Mouse (Mus musculus) midbrain, embryonic 14.5 days (tissue): ENCODE measurements around the gene Itgb1bp1. TPM values are rescaled to one million over a fixed set of nuclear protein-coding genes. Genes with fewer than 3 reads are reported as not detected.

Source experiments
- ATAC-seq: fragments of 200-750 bp; cut with Nextera tagmentation; 2 replicates; pipeline ENCODE4 v1.8.0; 2017; ENCODE audit warnings: moderate number of reproducible peaks, moderate library complexity; ENCODE audit not compliant: low FRiP score, low TSS enrichment
- DNase-seq: peaks from one replicate; pipeline ENCODE4 v3.0.0-alpha.2; 2015
- H3K27ac ChIP-seq: fragments of 300-500 bp; sonication (generic); replicated peaks from 2 replicates; pipeline ENCODE4 v1.5.1; 2014; ENCODE audit warnings: mild to moderate bottlenecking, low read depth, low read length, moderate library complexity
- H3K27me3 ChIP-seq: fragments of 300-500 bp; sonication (generic); 2 replicates; pipeline ENCODE4 v1.6.1; 2014; ENCODE audit warnings: low read length, control low read depth, mixed read lengths; ENCODE audit not compliant: control insufficient read depth, insufficient read depth
- H3K36me3 ChIP-seq: fragments of 300-500 bp; sonication (generic); 2 replicates; pipeline ENCODE4 v1.6.1; 2014; ENCODE audit warnings: low read length, control low read depth; ENCODE audit not compliant: control insufficient read depth, insufficient read depth
- H3K4me1 ChIP-seq: fragments of 300-500 bp; sonication (generic); 2 replicates; pipeline ENCODE4 v1.6.1; 2014; ENCODE audit warnings: mild to moderate bottlenecking, antibody characterized with exemption, low read length, control low read depth; ENCODE audit not compliant: control insufficient read depth, insufficient read depth
- H3K4me2 ChIP-seq: fragments of 300-500 bp; sonication (generic); 2 replicates; pipeline ENCODE4 v1.6.1; 2014; ENCODE audit warnings: mild to moderate bottlenecking, low read length, moderate library complexity
- H3K4me3 ChIP-seq: fragments of 300-500 bp; sonication (generic); replicated peaks from 2 replicates; pipeline ENCODE4 v1.5.1; 2014; ENCODE audit warnings: low read depth, low read length
- H3K9ac ChIP-seq: fragments of 300-500 bp; sonication (generic); replicated peaks from 2 replicates; pipeline ENCODE4 v1.6.1; 2014; ENCODE audit warnings: mild to moderate bottlenecking, low read length, moderate library complexity
- H3K9me3 ChIP-seq: fragments of 300-500 bp; sonication (generic); 2 replicates; pipeline ENCODE4 v1.6.1; 2016; ENCODE audit warnings: low read length, control low read depth, mixed read lengths; ENCODE audit not compliant: control insufficient read depth
- WGBS: fragments of 180-500 bp; shearing (Covaris S2); extraction: QIAGEN DNeasy Blood & Tissue Kit; methylation state at CpG from one replicate; pipeline ENCODE4 v1.1.7; 2014; 5-methylcytosine and 5-hydroxymethylcytosine counted together
- polyA plus RNA-seq: library from polyadenylated mRNA; unstranded; fragments of >200 nt; fragmentation: Nextera tagmentation; extraction: Ambion mirVana; gene quantifications from 2 replicates; pipeline ENCODE4 v1.2.1, GENCODE M21; 2014

Itgb1bp1 gene
- polyA plus RNA-seq, 1 experiment from 2014 or later = 42.4 TPM

- peak; percentile 87 for ATAC-seq
- WGBS = 78% methylated on average over 14 of the region's 14 CpGs
- DNase-seq = peak; percentile 83
- no peaks in the 10 kb centered on the region for H3K4me1 ChIP-seq
- H3K9ac ChIP-seq = no peak overlapping the region
- no peak overlapping the region for H3K4me2 ChIP-seq
- H3K4me3 ChIP-seq = no peak overlapping the region
- H3K36me3 ChIP-seq = peaks cover 84% of the 10 kb centered on the region
- H3K9me3 ChIP-seq = no peaks in the 10 kb centered on the region
- H3K27me3 ChIP-seq = no peaks in the 10 kb centered on the region
- no peak overlapping the region for H3K27ac ChIP-seq
Measured at GRCm38 (mm10) chr12:21265946-21266783, 19.9 kb downstream of the Itgb1bp1 start.

DNA sequence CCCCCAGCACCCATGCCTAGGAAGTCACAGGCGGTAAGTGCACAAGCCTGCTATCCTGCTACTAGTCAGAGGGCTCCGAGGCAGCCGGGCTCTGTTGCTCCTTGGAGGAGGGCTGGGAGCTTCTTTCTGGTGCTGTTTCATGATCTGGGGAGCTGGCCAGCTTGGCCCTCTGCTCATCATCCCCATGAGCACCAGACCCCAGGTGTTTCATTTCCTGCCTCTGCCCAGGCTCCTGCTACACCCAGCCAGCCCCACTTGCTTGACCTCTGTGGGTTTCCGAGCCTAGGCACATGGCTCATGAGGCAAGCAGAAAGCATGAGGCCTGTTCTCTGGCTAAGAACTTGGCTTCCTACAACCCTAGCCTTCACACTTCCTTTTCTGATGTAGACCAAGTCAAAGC, 20.6 kb downstream of the Itgb1bp1 start:
- no peak overlapping the region for H3K4me2 ChIP-seq
- H3K27me3 ChIP-seq = no peaks in the 10 kb centered on the region
- H3K36me3 ChIP-seq = peaks cover 81% of the 10 kb centered on the region
- 93% methylated on average over 4 of the region's 4 CpGs for WGBS
- no peaks in the 10 kb centered on the region for H3K4me1 ChIP-seq
- no peak overlapping the region for H3K9ac ChIP-seq
- H3K27ac ChIP-seq = no peak overlapping the region
- DNase-seq (no peak), ATAC-seq (no peak)
- H3K9me3 ChIP-seq = no peaks in the 10 kb centered on the region
- H3K4me3 ChIP-seq = no peak overlapping the region

DNA sequence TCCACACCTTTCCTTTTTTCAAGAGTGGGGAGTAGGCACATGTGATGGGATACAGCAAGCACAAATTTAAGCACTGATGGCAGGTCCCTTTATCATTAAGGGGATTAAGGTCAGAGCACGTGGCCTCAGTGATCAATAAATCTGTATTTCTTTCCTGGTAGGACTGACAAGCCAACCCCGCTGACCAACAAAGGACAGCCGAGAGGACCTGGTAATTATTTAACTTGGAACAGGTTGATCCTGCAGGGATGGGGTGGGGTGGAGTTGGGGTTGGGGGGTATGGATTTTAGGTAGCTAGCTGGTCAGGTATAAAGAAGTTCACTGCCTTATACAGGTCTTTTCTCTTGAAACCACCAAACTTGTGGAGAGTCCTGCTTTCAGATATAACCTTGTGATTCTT, 21.1 kb downstream of the Itgb1bp1 start:
- no peak for ATAC-seq
- Histone ChIP-seq H3K4me2 (no peak overlapping the region), H3K27ac (no peak overlapping the region), H3K36me3 (peaks cover 81% of the 10 kb centered on the region), H3K4me1 (no peaks in the 10 kb centered on the region), H3K4me3 (no peak overlapping the region), H3K9me3 (no peaks in the 10 kb centered on the region), H3K9ac (no peak overlapping the region), H3K27me3 (no peaks in the 10 kb centered on the region)
- no peak for DNase-seq
- 89% methylated on average over 3 of the region's 3 CpGs for WGBS

DNA sequence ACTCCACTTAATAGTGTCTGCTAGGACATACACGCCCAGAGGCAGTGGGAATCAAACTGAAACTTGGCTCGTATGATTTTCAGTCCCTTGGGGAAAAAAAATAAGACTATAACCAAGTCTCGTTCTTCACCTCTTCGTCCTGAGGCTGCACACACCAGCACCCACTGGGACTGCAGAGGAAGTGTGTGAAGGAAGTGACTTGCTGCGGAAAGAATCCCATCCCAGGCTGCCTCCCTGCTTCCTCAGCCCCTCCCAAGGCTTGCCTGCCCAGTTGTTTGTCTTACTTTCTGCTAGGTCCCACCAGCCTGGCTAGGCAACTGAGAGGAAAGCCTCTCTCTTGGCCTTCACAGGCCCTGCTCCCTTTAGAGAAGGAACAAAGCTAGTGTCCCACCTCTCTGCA, 21.8 kb downstream of the Itgb1bp1 start:
- DNase-seq (no peak), ATAC-seq (no peak)
- Histone ChIP-seq H3K36me3 (peaks cover 83% of the 10 kb centered on the region), H3K4me2 (no peak overlapping the region), H3K9ac (no peak overlapping the region), H3K4me1 (no peaks in the 10 kb centered on the region), H3K27ac (no peak overlapping the region), H3K9me3 (no peaks in the 10 kb centered on the region), H3K4me3 (no peak overlapping the region), H3K27me3 (no peaks in the 10 kb centered on the region)
- 83% methylated on average over 5 of the region's 5 CpGs for WGBS

GRCm38 (mm10) chr12:21263256-21263655, 22.8 kb downstream of the Itgb1bp1 start:
- ATAC-seq (no peak), DNase-seq (no peak)
- Histone ChIP-seq H3K9me3 (no peaks in the 10 kb centered on the region), H3K9ac (no peak overlapping the region), H3K4me3 (no peak overlapping the region), H3K4me2 (no peak overlapping the region), H3K27me3 (no peaks in the 10 kb centered on the region), H3K27ac (no peak overlapping the region), H3K4me1 (no peaks in the 10 kb centered on the region), H3K36me3 (peaks cover 83% of the 10 kb centered on the region)
- WGBS = 97% methylated on average over 5 of the region's 5 CpGs

DNA sequence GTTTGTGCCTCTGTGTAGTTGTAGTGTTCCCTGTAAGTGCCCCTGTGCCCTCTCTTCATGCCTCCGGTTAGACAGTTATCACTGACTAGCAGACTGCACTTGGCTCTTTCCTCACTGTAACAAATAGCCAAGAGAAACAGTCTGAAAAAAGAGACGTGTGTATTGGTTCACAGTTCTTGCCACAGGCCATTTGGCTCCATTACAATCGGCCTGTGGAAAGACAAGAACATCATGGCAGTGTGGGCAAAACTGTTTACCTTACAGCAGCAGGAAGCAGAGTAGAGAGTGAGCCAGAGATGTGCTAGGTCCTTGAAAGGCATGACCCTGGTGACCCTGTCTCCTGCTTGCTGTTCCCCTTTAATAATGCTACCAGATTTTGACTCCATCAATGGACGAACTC, 24.6 kb downstream of the Itgb1bp1 start:
- Histone ChIP-seq H3K9me3 (no peaks in the 10 kb centered on the region), H3K4me1 (no peaks in the 10 kb centered on the region), H3K27me3 (no peaks in the 10 kb centered on the region), H3K4me2 (no peak overlapping the region), H3K4me3 (no peak overlapping the region), H3K9ac (no peak overlapping the region), H3K36me3 (peaks cover 85% of the 10 kb centered on the region), H3K27ac (no peak overlapping the region)
- 89% methylated on average over 4 of the region's 4 CpGs for WGBS
- no peak for ATAC-seq
- no peak for DNase-seq

- no peaks in the 10 kb centered on the region for H3K27me3 ChIP-seq
- H3K9ac ChIP-seq = no peak overlapping the region
- DNase-seq = no peak
- H3K36me3 ChIP-seq = peaks cover 84% of the 10 kb centered on the region
- H3K27ac ChIP-seq = no peak overlapping the region
- 95% methylated on average over 6 of the region's 6 CpGs for WGBS
- H3K9me3 ChIP-seq = no peaks in the 10 kb centered on the region
- no peak for ATAC-seq
- no peak overlapping the region for H3K4me3 ChIP-seq
- no peak overlapping the region for H3K4me2 ChIP-seq
- H3K4me1 ChIP-seq = no peaks in the 10 kb centered on the region
Measured at GRCm38 (mm10) chr12:21260494-21261256, 25.4 kb downstream of the Itgb1bp1 start.

- no peak overlapping the region for H3K9ac ChIP-seq
- DNase-seq (no peak), ATAC-seq (no peak)
- H3K27ac ChIP-seq = no peak overlapping the region
- no peak overlapping the region for H3K4me3 ChIP-seq
- no peaks in the 10 kb centered on the region for H3K27me3 ChIP-seq
- no peaks in the 10 kb centered on the region for H3K9me3 ChIP-seq
- H3K36me3 ChIP-seq = peaks cover 93% of the 10 kb centered on the region
- no peaks in the 10 kb centered on the region for H3K4me1 ChIP-seq
- no peak overlapping the region for H3K4me2 ChIP-seq
- 88% methylated on average over 7 of the region's 7 CpGs for WGBS
Measured at GRCm38 (mm10) chr12:21247711-21248392, 38.2 kb downstream of the Itgb1bp1 start.
